Mouse (Mus musculus) cerebellum, adult 2 months (tissue): Measurements from ENCODE around the gene Tpsb2.

ENCODE experiments used
- CTCF ChIP-seq: fragments of 200-500 bp; IDR thresholded peaks from 2 replicates; pipeline ENCODE4 v1.5.1; 2011; ENCODE audit warnings: low read depth, mild to moderate bottlenecking, control low read depth, low read length, moderate library complexity, borderline replicate concordance; ENCODE audit not compliant: insufficient read depth
- POLR2A ChIP-seq: fragments of 200-500 bp; IDR thresholded peaks from 2 replicates; pipeline ENCODE4 v1.6.1; 2011; ENCODE audit warnings: low read length, control low read depth, borderline replicate concordance; ENCODE audit not compliant: insufficient read depth

GRCm38 (mm10) chr17:25318354-25318753, 47.8 kb upstream of the Tpsb2 start, which contains the start of gene Prss29:
- TF ChIP-seq CTCF (no peak), POLR2A (no peak)
